Mouse (Mus musculus) T-cell, adult 2 months (primary cell): ENCODE measurements around the gene Ttc9b.

Source experiments
- DNase-seq: peaks from one replicate; pipeline ENCODE4 v3.0.0; 2022; ENCODE audit warnings: low spot score

Gene Ttc9b

GRCm38 (mm10) chr7:27644471-27644870 lies 9.2 kb upstream of the Ttc9b start:
- DNase-seq: no peak

- no peak for DNase-seq
These were observed 7.2 kb upstream of the Ttc9b start for GRCm38 (mm10) chr7:27646516-27646915.

GRCm38 (mm10) chr7:27647281-27648002 lies 6.3 kb upstream of the Ttc9b start:
- DNase-seq: no peak

GRCm38 (mm10) chr7:27649723-27650122 lies 4.0 kb upstream of the Ttc9b start:
- DNase-seq: no peak

GRCm38 (mm10) chr7:27650949-27651348 lies 2.8 kb upstream of the Ttc9b start:
- peak; percentile 63 for DNase-seq

- DNase-seq: no peak
These were observed 1.0 kb downstream of the Ttc9b start for GRCm38 (mm10) chr7:27654607-27655276.

- no peak for DNase-seq
These were observed 1.8 kb downstream of the Ttc9b start for GRCm38 (mm10) chr7:27655545-27655944.

GRCm38 (mm10) chr7:27656600-27656999 lies 2.9 kb downstream of the Ttc9b start:
- DNase-seq: no peak

- no peak for DNase-seq
These were observed 4.2 kb downstream of the Ttc9b start for GRCm38 (mm10) chr7:27657824-27658395.

- no peak for DNase-seq
These were observed 5.3 kb downstream of the Ttc9b start for GRCm38 (mm10) chr7:27658712-27659663.

- no peak for DNase-seq
These were observed 8.3 kb downstream of the Ttc9b start for GRCm38 (mm10) chr7:27662038-27662437.

GRCm38 (mm10) chr7:27673064-27673574 lies 19.4 kb downstream of the Ttc9b start:
- no peak for DNase-seq

GRCm38 (mm10) chr7:27673575-27674131 lies 19.9 kb downstream of the Ttc9b start:
- no peak for DNase-seq

- no peak for DNase-seq
These were observed 20.4 kb downstream of the Ttc9b start for GRCm38 (mm10) chr7:27674195-27674521.

- DNase-seq: peak; percentile 92
These were observed 21.0 kb downstream of the Ttc9b start, which contains the start of gene Map3k10 for GRCm38 (mm10) chr7:27674522-27675221. Gene Map3k10 (minus strand): TSS chr7:27674598.

GRCm38 (mm10) chr7:27675222-27675612 lies 21.5 kb downstream of the Ttc9b start:
- DNase-seq: no peak

- DNase-seq: no peak
These were observed 29.5 kb downstream of the Ttc9b start for GRCm38 (mm10) chr7:27683218-27683617.

- DNase-seq: no peak
These were observed 31.5 kb downstream of the Ttc9b start for GRCm38 (mm10) chr7:27685220-27685619.

GRCm38 (mm10) chr7:27685681-27686080 lies 32.0 kb downstream of the Ttc9b start:
- DNase-seq: no peak

- no peak for DNase-seq
These were observed 33.3 kb downstream of the Ttc9b start for GRCm38 (mm10) chr7:27687043-27687442.

- no peak for DNase-seq
These were observed 34.1 kb downstream of the Ttc9b start for GRCm38 (mm10) chr7:27687836-27688235.
